Mouse (Mus musculus) limb, embryonic 13.5 days (tissue): ENCODE results near the gene Gm14412. TPM values are rescaled to one million over a fixed set of nuclear protein-coding genes. Genes with fewer than 3 reads are reported as not detected.
"Not testable (repeated sequence)": the region's sequence is repeated elsewhere in the genome, so short reads cannot be mapped to it uniquely, and the experiment has no call there.

Experiments
- ATAC-seq: fragments of 200-750 bp; cut with Nextera tagmentation; 2 replicates; pipeline ENCODE4 v1.8.0; 2017; ENCODE audit warnings: low read depth, moderate number of reproducible peaks, moderate TSS enrichment; ENCODE audit not compliant: low FRiP score
- H3K27ac ChIP-seq: fragments of 300-500 bp; sonication (generic); 2 replicates; pipeline ENCODE4 v1.5.1; 2015; ENCODE audit warnings: inconsistent platforms, mild to moderate bottlenecking, moderate library complexity
- H3K27me3 ChIP-seq: fragments of 300-500 bp; sonication (generic); 2 replicates; pipeline ENCODE4 v1.6.1; 2015; ENCODE audit warnings: mild to moderate bottlenecking, inconsistent platforms
- H3K36me3 ChIP-seq: fragments of 300-500 bp; sonication (generic); 2 replicates; pipeline ENCODE4 v1.6.1; 2015; ENCODE audit warnings: inconsistent platforms, mild to moderate bottlenecking, moderate library complexity
- H3K4me1 ChIP-seq: fragments of 300-500 bp; sonication (generic); 2 replicates; pipeline ENCODE4 v1.6.1; 2015; ENCODE audit warnings: inconsistent platforms
- H3K4me2 ChIP-seq: fragments of 300-500 bp; sonication (generic); replicated peaks from 2 replicates; pipeline ENCODE4 v1.6.1; 2015; ENCODE audit warnings: inconsistent platforms, mild to moderate bottlenecking, moderate library complexity
- H3K4me3 ChIP-seq: fragments of 300-500 bp; sonication (generic); 2 replicates; pipeline ENCODE4 v1.5.1; 2015; ENCODE audit warnings: moderate library complexity, mild to moderate bottlenecking, inconsistent platforms
- H3K9ac ChIP-seq: fragments of 300-500 bp; sonication (generic); 2 replicates; pipeline ENCODE4 v1.6.1; 2015; ENCODE audit warnings: mild to moderate bottlenecking, inconsistent platforms
- H3K9me3 ChIP-seq: fragments of 300-500 bp; sonication (generic); 2 replicates; pipeline ENCODE4 v1.6.1; 2016; ENCODE audit warnings: inconsistent platforms
- WGBS: fragments of 180-500 bp; shearing (Covaris S2); methylation state at CpG from one replicate; pipeline ENCODE4 v1.1.7; 2015; 5-methylcytosine and 5-hydroxymethylcytosine counted together
- polyA plus RNA-seq: library from polyadenylated mRNA; unstranded; fragments of >200 nt; fragmentation: Nextera tagmentation; extraction: Ambion mirVana; gene quantifications from 2 replicates; pipeline ENCODE4 v1.2.1, GENCODE M21; 2015

Gm14412 gene
- 0.42 and 0.60 TPM in 2 replicates for polyA plus RNA-seq

DNA sequence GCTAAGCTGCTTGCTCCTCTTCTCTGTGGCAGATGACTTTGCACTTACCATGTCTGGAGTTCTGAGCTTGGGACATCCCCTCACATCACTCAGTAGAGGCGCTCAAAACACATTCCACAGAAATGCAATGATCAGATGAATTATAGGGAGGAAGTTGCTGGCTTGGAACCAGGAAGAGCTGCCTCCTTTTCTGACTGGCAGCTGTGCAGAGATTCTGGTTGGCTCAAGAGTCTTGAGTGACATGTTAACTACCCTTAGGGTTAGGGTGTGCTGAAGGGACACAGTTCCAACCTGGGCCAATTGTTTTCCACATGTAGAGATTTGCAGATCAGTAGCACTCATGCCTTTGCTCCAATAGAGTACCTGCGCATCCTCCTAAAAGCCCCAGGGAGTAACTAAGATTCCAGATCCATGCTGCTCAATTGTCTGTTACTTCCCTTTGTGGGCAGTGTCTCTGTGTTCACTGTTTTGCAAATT lies at the start of gene Gm14412:
Gene Gm14412 (minus strand): TSS at position 51 of the 477 bp plus-strand sequence.
- H3K36me3 ChIP-seq, ATAC-seq, H3K9ac ChIP-seq, H3K4me3 ChIP-seq, H3K4me1 ChIP-seq, H3K27me3 ChIP-seq, H3K4me2 ChIP-seq, H3K27ac ChIP-seq, H3K9me3 ChIP-seq: not testable (repeated sequence)
- WGBS: 89% methylated on average over 2 of the region's 2 CpGs

DNA sequence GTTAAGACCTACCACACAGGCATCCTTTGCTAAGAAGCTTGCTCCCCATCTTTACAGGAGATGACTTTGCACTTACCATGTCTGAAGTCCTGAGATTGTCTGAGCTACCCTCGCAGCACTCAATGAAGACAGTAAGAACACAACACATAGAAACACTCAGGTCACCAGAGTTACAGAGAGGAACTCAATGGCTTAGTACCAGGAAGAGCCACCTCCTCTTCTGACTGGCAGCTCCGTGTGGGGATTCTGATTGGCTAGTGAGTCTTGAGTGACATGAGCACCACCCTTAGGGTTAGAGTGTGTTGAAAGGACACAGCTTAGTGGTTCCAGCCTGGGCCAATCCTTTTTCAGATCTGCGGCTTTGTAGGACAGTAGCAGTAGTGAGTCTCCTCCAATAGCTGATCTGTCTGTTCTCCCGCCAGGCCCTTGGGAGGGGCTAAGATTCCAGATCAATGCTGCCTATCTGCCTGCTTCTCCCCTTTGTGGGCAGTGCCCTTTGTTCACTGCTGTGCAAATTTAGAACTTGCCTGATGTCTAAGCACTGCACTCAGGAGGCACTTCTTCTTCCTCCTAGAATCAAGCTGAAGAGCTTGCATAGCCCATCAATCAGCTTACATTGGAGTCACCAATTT lies 5.7 kb upstream of the Gm14412 start:
- H3K27ac ChIP-seq, ATAC-seq, H3K9me3 ChIP-seq, H3K9ac ChIP-seq, H3K36me3 ChIP-seq, H3K4me2 ChIP-seq, H3K27me3 ChIP-seq, H3K4me3 ChIP-seq, H3K4me1 ChIP-seq: not testable (repeated sequence)
- WGBS: 76% methylated on average over 4 of the region's 4 CpGs

DNA sequence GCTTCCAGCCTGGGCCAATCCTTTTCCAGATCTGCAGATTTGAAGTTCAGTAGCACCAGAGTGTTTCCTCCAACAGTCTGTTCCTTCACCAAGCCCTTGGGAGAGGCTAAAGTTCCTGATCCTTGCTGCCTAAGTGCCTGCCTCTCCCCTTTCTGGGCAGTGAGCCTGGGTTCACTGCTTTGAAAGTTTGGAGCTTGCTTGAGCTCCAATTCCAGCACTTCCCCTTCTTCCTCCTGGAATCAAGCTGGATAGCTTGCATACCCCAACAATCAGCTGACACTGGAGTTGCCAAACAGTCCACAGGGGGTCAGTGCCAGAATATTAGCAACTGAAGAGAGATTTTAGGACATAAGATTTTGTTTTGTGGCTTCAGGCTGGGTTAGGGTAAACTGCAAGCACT lies 2.7 kb downstream of the Gm14412 start:
- H3K9ac ChIP-seq, H3K4me3 ChIP-seq, H3K36me3 ChIP-seq, H3K27me3 ChIP-seq, ATAC-seq, H3K9me3 ChIP-seq, H3K27ac ChIP-seq, H3K4me2 ChIP-seq, H3K4me1 ChIP-seq: not testable (repeated sequence)

DNA sequence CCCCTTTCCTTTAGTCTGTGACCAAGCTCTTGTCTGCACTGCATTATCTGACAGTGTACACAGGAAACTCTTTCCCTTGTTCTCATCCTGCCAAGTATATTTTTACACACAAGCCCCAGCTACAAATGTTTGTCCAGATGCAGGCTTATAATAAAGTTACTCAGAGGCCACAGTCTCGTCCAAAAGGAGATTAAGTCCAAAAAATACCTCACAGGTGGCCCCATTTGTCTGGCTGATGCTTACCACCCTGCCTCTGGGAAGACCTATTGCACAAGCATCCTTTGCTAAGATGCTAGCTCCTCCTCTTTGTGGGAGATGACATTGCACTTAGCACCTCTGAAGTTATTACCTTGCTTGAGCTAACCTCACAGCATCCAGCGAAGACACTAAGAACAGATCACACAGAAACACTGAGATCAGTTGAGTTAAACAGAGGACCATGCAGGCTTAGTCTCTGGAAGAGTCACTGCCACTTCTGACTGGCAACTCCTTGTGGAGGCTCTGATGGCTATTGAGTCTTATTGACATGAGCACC lies 3.3 kb downstream of the Gm14412 start:
- not testable (repeated sequence) for H3K4me1 ChIP-seq
- 61% methylated on average over 2 of the region's 2 CpGs for WGBS

DNA sequence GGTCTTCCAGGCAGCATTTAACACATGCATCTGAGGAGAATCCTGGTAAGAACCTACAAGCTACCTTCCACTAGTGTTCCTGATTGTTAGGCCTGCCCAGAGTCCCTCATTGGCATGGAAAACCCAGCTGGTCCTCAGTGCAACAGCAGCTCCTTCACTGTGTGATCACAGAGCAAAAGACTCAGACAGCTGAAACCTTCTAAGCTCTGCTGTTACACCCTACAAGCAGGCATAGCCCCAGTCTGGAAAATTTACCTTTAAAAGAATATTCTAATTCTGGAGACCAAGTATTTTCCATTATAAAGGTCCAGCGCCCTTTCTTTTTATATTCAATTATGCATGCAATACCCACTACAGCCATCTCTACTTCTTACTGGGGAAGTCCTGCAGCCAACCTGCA lies 5.1 kb downstream of the Gm14412 start:
- Histone ChIP-seq H3K9me3 (peaks cover 9% of the 10 kb centered on the region; the same call in 1 of the 2 replicates), H3K36me3 (no peaks in the 10 kb centered on the region), H3K4me3 (no peak overlapping the region), H3K27me3 (no peaks in the 10 kb centered on the region), H3K27ac (no peak overlapping the region), H3K4me2 (no peak overlapping the region), H3K4me1 (no peaks in the 10 kb centered on the region), H3K9ac (no peak overlapping the region)
- 81% methylated on average over 1 of the region's 1 CpGs for WGBS
- ATAC-seq: no peak

More for the DNA sequence above, 3.3 kb downstream of the Gm14412 start:
- not testable (repeated sequence) for H3K4me3 ChIP-seq, ATAC-seq, H3K36me3 ChIP-seq, H3K27me3 ChIP-seq, H3K27ac ChIP-seq, H3K4me2 ChIP-seq, H3K9ac ChIP-seq, H3K9me3 ChIP-seq

DNA sequence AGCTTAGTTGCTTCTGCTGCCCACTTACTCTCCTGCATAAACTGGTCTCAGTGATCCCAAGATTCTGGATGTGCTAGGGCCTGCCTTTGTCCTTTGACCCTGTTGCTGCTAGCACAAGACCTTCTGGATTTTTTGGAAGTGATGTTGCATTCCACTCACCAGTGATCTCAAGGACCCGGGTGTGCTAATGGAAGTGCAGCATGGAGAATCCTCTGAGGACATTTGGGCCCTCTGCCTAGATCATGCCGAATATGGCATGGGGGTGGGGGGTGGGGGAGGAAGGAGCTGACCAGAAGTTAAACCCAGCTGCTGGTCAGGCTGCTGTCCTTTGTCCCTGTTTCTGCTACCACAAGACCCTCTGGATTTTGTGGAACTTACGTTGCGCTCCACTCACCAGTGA lies 14.5 kb downstream of the Gm14412 start:
- not testable (repeated sequence) for H3K4me1 ChIP-seq, H3K9ac ChIP-seq, H3K27me3 ChIP-seq, H3K9me3 ChIP-seq, H3K36me3 ChIP-seq, H3K4me2 ChIP-seq, H3K27ac ChIP-seq, H3K4me3 ChIP-seq, ATAC-seq
- 87% methylated on average over 4 of the region's 4 CpGs for WGBS

DNA sequence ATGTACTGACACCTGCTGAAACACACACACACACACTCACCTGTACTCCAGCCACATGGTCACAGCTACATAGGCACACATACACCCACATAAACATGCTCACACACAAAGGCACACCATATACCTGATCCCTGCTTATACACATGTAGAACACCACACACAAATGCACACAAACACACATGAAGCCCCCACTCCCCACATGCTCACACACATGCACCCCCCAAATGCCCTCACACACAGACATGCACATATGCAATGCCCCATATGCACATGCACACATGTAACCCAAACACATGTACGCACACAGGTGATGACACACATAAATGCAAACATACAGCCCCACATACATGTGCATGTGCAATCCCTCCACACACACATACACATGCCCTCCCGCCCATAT lies 19.1 kb downstream of the Gm14412 start:
- not testable (repeated sequence) for H3K36me3 ChIP-seq, H3K27ac ChIP-seq, H3K9me3 ChIP-seq, ATAC-seq, H3K4me2 ChIP-seq, H3K27me3 ChIP-seq, H3K4me1 ChIP-seq, H3K4me3 ChIP-seq, H3K9ac ChIP-seq
- no CpG with 5 or more reads among the region's 2 CpGs for WGBS

DNA sequence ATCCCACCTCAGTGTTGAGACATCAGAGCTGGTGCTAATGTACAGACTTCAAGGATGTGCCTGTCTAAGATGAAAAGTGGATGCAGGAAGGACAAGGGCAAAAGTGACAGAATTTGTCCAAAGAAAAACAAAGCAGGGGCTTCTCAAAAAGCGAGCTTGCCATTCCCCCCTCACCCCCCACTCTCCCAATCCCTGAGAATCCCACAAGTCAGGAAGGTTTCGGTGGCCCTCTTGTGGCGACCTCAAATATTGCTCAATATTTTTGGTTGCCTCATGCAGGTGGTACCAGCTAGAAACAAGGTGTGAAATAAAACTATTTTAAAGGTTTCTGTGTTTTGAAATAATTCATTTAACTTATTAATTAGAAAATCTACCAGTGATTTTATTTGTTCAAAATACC lies 40.4 kb downstream of the Gm14412 start:
- H3K36me3 ChIP-seq, H3K9me3 ChIP-seq, H3K27me3 ChIP-seq, H3K27ac ChIP-seq, H3K4me1 ChIP-seq, ATAC-seq, H3K4me3 ChIP-seq, H3K4me2 ChIP-seq, H3K9ac ChIP-seq: not testable (repeated sequence)
- 27% methylated on average over 3 of the region's 3 CpGs for WGBS

DNA sequence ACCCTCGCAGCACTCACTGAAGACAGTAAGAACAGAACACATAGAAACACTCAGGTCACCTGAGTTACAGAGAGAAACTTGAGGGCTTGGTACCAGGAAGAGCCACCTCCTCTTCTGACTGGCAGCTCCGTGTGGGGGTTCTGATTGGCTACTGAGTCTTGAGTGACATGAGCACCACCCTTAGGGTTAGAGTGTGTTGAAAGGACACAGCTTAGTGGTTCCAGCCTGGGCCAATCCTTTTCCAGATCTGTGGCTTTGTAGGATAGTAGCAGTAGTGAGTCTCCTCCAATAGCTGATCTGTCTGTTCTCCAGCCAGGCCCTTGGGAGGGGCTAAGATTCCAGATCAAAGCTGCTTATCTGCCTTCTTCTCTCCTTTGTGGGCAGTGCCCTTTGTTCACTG lies 46.4 kb downstream of the Gm14412 start:
- ATAC-seq: not testable (repeated sequence)

DNA sequence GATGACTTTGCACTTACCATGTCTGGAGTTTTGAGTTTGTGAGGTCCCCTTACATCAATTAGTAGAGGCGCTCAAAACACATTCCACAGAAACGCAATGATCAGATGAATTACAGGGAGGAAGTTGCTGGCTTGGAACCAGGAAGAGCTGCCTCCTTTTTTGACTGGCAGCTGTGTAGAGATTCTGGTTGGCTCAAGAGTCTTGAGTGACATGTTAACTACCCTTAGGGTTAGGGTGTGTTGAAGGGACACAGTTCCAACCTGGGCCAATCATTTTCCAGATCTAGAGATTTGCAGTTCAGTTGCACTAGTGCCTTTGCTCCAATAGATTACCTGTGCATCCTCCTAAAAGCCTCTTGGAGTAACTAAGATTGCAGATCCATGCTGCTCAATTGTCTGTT lies 51.9 kb downstream of the Gm14412 start:
- not testable (repeated sequence) for H3K36me3 ChIP-seq, H3K27me3 ChIP-seq, H3K4me3 ChIP-seq, H3K9me3 ChIP-seq, H3K9ac ChIP-seq, H3K4me1 ChIP-seq, H3K27ac ChIP-seq, H3K4me2 ChIP-seq, ATAC-seq
- 81% methylated on average over 2 of the region's 2 CpGs for WGBS

More for the DNA sequence above, 46.4 kb downstream of the Gm14412 start:
- H3K9me3 ChIP-seq, H3K4me2 ChIP-seq, H3K27ac ChIP-seq, H3K4me3 ChIP-seq, H3K36me3 ChIP-seq, H3K27me3 ChIP-seq, H3K4me1 ChIP-seq, H3K9ac ChIP-seq: not testable (repeated sequence)
- WGBS: 69% methylated on average over 2 of the region's 2 CpGs

DNA sequence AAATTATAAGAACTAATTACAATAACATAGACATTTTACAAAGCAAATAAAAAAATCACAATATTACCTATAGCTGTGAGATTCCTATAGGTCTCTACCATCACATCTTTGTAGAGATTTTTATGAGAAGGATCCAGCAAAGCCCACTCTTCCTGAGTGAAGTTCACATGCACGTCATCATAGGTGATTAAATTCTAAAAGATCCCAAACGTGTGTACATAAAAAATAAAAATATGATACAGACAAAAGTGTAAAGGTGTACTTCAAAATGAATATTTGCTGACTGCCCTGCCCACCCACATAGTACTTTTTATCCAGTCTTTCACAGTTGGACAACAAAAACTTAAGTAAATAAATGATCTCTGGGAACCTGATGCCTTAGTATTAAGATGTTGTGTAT lies 57.2 kb downstream of the Gm14412 start, which contains the start of gene Gm14409:
Gene Gm14409 (minus strand): TSS at position 101 of the 400 bp plus-strand sequence.
- ATAC-seq: not testable (repeated sequence)

More for the DNA sequence above, 57.2 kb downstream of the Gm14412 start, which contains the start of gene Gm14409:
- not testable (repeated sequence) for H3K9ac ChIP-seq, H3K27ac ChIP-seq, H3K4me3 ChIP-seq, H3K27me3 ChIP-seq, H3K36me3 ChIP-seq, H3K4me2 ChIP-seq, H3K4me1 ChIP-seq, H3K9me3 ChIP-seq
- no CpG with 5 or more reads among the region's 2 CpGs for WGBS
